In the genomic region with DNA sequence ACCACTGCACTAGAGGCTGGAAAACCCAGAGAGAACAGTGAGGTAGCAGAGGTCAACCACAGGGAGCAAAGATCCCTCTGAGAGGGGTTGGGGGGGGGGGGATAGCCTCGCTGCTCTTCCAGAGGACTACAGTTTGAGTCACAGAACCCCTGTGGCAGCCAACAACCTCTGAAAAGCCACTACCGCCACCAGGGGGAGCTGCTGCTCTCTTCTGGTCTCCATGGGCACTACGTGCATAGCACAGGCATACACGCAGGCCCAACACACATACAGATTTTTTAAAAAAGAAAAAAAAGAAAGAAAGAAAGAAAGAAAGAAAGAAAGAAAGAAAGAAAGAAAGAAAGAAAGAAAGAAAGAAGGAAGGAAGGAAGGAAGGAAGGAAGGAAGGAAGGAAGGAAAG, we compare ENCODE assay signal across 7 mouse cellular contexts. TPM values are rescaled to one million over a fixed set of nuclear protein-coding genes. Genes with fewer than 3 reads are reported as not detected.
DNase-seq lines count a peak whose midpoint lies in the region; ATAC-seq and TF ChIP-seq lines count a peak whose summit lies in the region.

No protein-coding gene starts in this region.

- H3K4me3 ChIP-seq in CH12.LX (replicated peaks in 1 of 3; ENCODE audit: low read depth in 2 of 3, low read length in 2 of 3, poor library complexity in 1 of 3) = no peak overlapping the region

- peak; percentile 83 for DNase-seq in CH12.LX (ENCODE audit: extremely low read depth)
- DNase-seq in cerebellum, postnatal 4 days (ENCODE audit: low spot score in 2 of 2) = peak; percentile 39 to 75
- peak; percentile 60 for DNase-seq in gastrocnemius, postnatal 25 days
- DNase-seq in layer of hippocampus, postnatal 10 days (ENCODE audit: low spot score in 2 of 2) = peak; percentile 68 to 77
- DNase-seq in spleen, adult 18-20 months = peak; percentile 69 to 88

- no peak for TF ChIP-seq POLR2A in CH12.LX (IDR thresholded peaks at IDR 0.05; ENCODE audit: low read depth, low read length)

- no peak for TF ChIP-seq EP300 in CH12.LX (IDR thresholded peaks at IDR 0.05; ENCODE audit: low read length)

- H3K79me2 ChIP-seq in CH12.LX (replicated peaks; ENCODE audit: control insufficient read depth, extremely low read depth, insufficient read depth, poor library complexity, severe bottlenecking) = no peaks in the 10 kb centered on the region

- peaks cover 3 to 7% of the 10 kb centered on the region in 2 experiments; a peak in 2 of 4 replicates for H3K4me1 ChIP-seq in CH12.LX (ENCODE audit: control insufficient read depth in 1 of 2, insufficient read depth in 2 of 2)

- no peaks in the 10 kb centered on the region for H3K27me3 ChIP-seq in CH12.LX (replicated peaks)

- no peak overlapping the region for H3K9ac ChIP-seq in CH12.LX (ENCODE audit: insufficient read depth, low read depth)

- in situ Hi-C loops in CH12.LX (cut with MboI; ENCODE audit: low pct_ligation_motif_present, low pct_unique_long_range_greater_than_20kb, low sequenced_read_pairs) = no loop called here

- H3K9me3 ChIP-seq in CH12.LX (replicated peaks; ENCODE audit: low read length) = peaks cover 3% of the 10 kb centered on the region

- H3K27ac ChIP-seq in CH12.LX (ENCODE audit: insufficient read depth, low read depth) = no peak overlapping the region

- peak; percentile 61 for ATAC-seq in activated CD4-positive, CD25-positive, alpha-beta regulatory T cell, adult 4 months
- ATAC-seq in megakaryocyte progenitor cell, adult 5-6 weeks (replicated peaks; ENCODE audit: poor library complexity) = peak; percentile 97

- TF ChIP-seq RAD21 in CH12.LX (IDR thresholded peaks at IDR 0.05; ENCODE audit: low read depth, low read length) = peak; percentile 76

- TF ChIP-seq CTCF in CH12.LX (conservative IDR thresholded peaks at IDR 0.05 in 1 of 2, IDR thresholded peaks at IDR 0.05 in 1 of 2; ENCODE audit: low read depth in 2 of 2, low read length in 2 of 2) = peak in 1 of 2 experiments; percentile 82; a peak in 3 of 4 replicates

- dilution Hi-C loops in CH12.LX (cut with MboI; ENCODE audit: extremely low pct_ligation_motif_present, extremely low pct_unique_long_range_greater_than_20kb, low sequenced_read_pairs) = no loop called here

- no peaks in the 10 kb centered on the region for H3K36me3 ChIP-seq in CH12.LX (replicated peaks in 1 of 2; ENCODE audit: control insufficient read depth in 1 of 2, insufficient read depth in 1 of 2, low read length in 1 of 2)

- H3K4me2 ChIP-seq in CH12.LX (ENCODE audit: insufficient read depth, low read depth, poor library complexity, severe bottlenecking) = no peak overlapping the region

TF ChIP-seq in CH12.LX, 34 proteins besides CTCF, POLR2A, EP300 and RAD21:
- TF ChIP-seq PAX5 (IDR thresholded peaks at IDR 0.05; ENCODE audit: low read length) (no peak), IRF4 (IDR thresholded peaks at IDR 0.05; ENCODE audit: low read depth, low read length) (peak; percentile 57; the same call in 1 of the 2 replicates), ZMIZ1 (IDR thresholded peaks at IDR 0.05; ENCODE audit: low read depth, low read length) (no peak), ZC3H11A (IDR thresholded peaks at IDR 0.05; ENCODE audit: low read depth, low read length) (peak; percentile 42), ZNF384 (IDR thresholded peaks at IDR 0.05; ENCODE audit: low read depth, low read length) (0 out of 2 replicates have a peak, but pooled peaks have one; percentile 24), JUN (IDR thresholded peaks at IDR 0.05; ENCODE audit: insufficient read depth, low read depth, low read length) (no peak), SMC3 (IDR thresholded peaks at IDR 0.05; ENCODE audit: low read depth, low read length) (peak; percentile 87), ZKSCAN1 (IDR thresholded peaks at IDR 0.05; ENCODE audit: borderline replicate concordance, low read depth, low read length) (no peak), CHD1 (IDR thresholded peaks at IDR 0.05; ENCODE audit: low read depth, low read length) (no peak), POLR2AphosphoS2 (IDR thresholded peaks at IDR 0.05; ENCODE audit: low read depth, low read length) (no peak)

RNA-seq across cellular contexts. Expression of gene Whrn, which starts 12.4 kb away (rescaled TPM):
- 2.8 and 4.5 TPM in 2 replicates for total RNA-seq in CH12.LX (2012; rRNA removed)
- total RNA-seq in CH12.LX (2014; rRNA removed) = 0.72 and 0.99 TPM in 2 replicates
- polyA plus RNA-seq in CH12.LX (2012; ENCODE audit: insufficient read length, low read depth) = 9.4 and 9.6 TPM in 2 replicates
- polyA plus RNA-seq in activated CD4-positive, CD25-positive, alpha-beta regulatory T cell, adult 4 months (2017; shearing (Covaris generic)) = 1 to 10 TPM; 3.1 to 3.2 TPM
- total RNA-seq in gastrocnemius, postnatal 25 days (2021) = 1 to 10 TPM; 2.1 to 2.6 TPM
- 10 to 100 TPM; 23.8 to 29.4 TPM for total RNA-seq in layer of hippocampus, postnatal 10 days (2021)
- 1.7 and 3.6 TPM in 2 replicates for total RNA-seq in megakaryocyte progenitor cell, adult 5-6 weeks (2015)
- total RNA-seq in megakaryocyte progenitor cell, adult 5-6 weeks (2017) = 0.37 and 0.41 TPM in 2 replicates

RNA-seq across cellular contexts. Expression of gene Atp6v1g1, which starts 36.3 kb away (rescaled TPM):
- total RNA-seq in CH12.LX (2012; rRNA removed) (70.4 and 78.7 TPM in 2 replicates), CH12.LX (2014; rRNA removed) (143 and 154 TPM in 2 replicates)
- polyA plus RNA-seq in CH12.LX (2012; ENCODE audit: insufficient read length, low read depth) = 95.1 and 111 TPM in 2 replicates
- 100 to 1,000 TPM; 180 to 210 TPM for polyA plus RNA-seq in activated CD4-positive, CD25-positive, alpha-beta regulatory T cell, adult 4 months (2017; shearing (Covaris generic))
- total RNA-seq in gastrocnemius, postnatal 25 days (2021) = 100 to 1,000 TPM; 203 to 223 TPM
- total RNA-seq in layer of hippocampus, postnatal 10 days (2021) = 100 to 1,000 TPM; 131 to 135 TPM
- total RNA-seq in megakaryocyte progenitor cell, adult 5-6 weeks (2015) = 102 and 121 TPM in 2 replicates
- total RNA-seq in megakaryocyte progenitor cell, adult 5-6 weeks (2017) = 80.3 and 82.4 TPM in 2 replicates

RNA-seq across cellular contexts. Expression of gene Tmem268, which starts 50.3 kb away (rescaled TPM):
- total RNA-seq in CH12.LX (2012; rRNA removed) (9.4 TPM in 2 replicates), CH12.LX (2014; rRNA removed) (8.3 and 9.9 TPM in 2 replicates)
- polyA plus RNA-seq in CH12.LX (2012; ENCODE audit: insufficient read length, low read depth) = 10.5 and 11.1 TPM in 2 replicates
- 10 to 100 TPM; 16.6 to 17.6 TPM for polyA plus RNA-seq in activated CD4-positive, CD25-positive, alpha-beta regulatory T cell, adult 4 months (2017; shearing (Covaris generic))
- total RNA-seq in gastrocnemius, postnatal 25 days (2021) = 10 to 100 TPM; 10.4 to 12.1 TPM
- total RNA-seq in layer of hippocampus, postnatal 10 days (2021) = 1 to 10 TPM; 6.8 to 7.0 TPM
- total RNA-seq in megakaryocyte progenitor cell, adult 5-6 weeks (2015) = 4.7 and 4.8 TPM in 2 replicates
- total RNA-seq in megakaryocyte progenitor cell, adult 5-6 weeks (2017) = 10.8 and 23.7 TPM in 2 replicates

Comparison
In these comparisons a context has a peak if more than half of its experiments do, and no peak if none do; other contexts are left out.
1. RNA of gene Whrn, which starts 12.4 kb away (total RNA-seq): 23.8 to 29.4 TPM in layer of hippocampus, postnatal 10 days; 0.72 to 4.5 TPM in CH12.LX, 0.37 to 3.6 TPM in megakaryocyte progenitor cell, adult 5-6 weeks and 2.1 to 2.6 TPM in gastrocnemius, postnatal 25 days; every median in the first group is over 4 times any median in the second.
2. Peak in every context shown above with its lines, with median percentiles within 50 percentile points of each other: DNase-seq.